Mouse (Mus musculus): ENCODE data around the gene Gbp3.

Gbp3 gene

GRCm38 (mm10) chr3:142590431-142591067 is 30.7 kb downstream of the Gbp3 start:
- no peak for DNase-seq

GRCm38 (mm10) chr3:142594547-142594946 is 34.7 kb downstream of the Gbp3 start, which contains the start of gene Gbp2b:
Gene Gbp2b (plus strand): TSS chr3:142594847.
- DNase-seq: no peak

- no peak for DNase-seq
Observed at GRCm38 (mm10) chr3:142597923-142598322, 38.1 kb downstream of the Gbp3 start.

GRCm38 (mm10) chr3:142601675-142602074 is 41.8 kb downstream of the Gbp3 start:
- DNase-seq: no peak

GRCm38 (mm10) chr3:142618658-142619057 is 58.8 kb downstream of the Gbp3 start:
- DNase-seq: no peak

GRCm38 (mm10) chr3:142619606-142620005 is 59.8 kb downstream of the Gbp3 start:
- no peak for DNase-seq

- DNase-seq: no peak
Observed at GRCm38 (mm10) chr3:142620111-142620955, 60.5 kb downstream of the Gbp3 start, which contains the start of gene Gbp2. Gene Gbp2 (plus strand): TSS chr3:142620602.

GRCm38 (mm10) chr3:142620956-142621562 is 61.2 kb downstream of the Gbp3 start:
- no peak for DNase-seq

Data from right cerebral cortex, adult 18-20 months (tissue).